Mouse (Mus musculus): Measurements from ENCODE around the gene Scimp.

DNA sequence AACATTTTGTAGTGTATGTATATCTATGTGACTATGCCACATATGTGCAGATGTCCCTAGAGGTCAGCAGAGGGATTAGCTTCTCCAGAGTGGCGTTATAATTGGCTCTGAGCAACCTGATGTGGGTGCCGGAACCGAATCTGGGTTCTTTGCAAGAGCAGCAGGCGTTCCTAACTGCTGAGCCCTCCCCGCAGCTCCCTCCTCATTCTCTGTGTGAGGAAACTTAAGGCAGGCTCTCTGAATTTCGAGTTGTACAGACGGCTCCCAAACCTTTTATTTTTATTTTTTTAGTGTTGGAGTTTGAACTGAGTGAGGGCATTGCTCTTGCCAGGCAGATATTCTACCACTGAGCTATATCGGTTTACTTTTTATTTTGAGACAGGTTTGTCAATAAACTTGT, 2.7 kb upstream of the Scimp start:
- no peak for TF ChIP-seq EP300 (IDR thresholded peaks at IDR 0.05; ENCODE audit: low read depth)
- TF ChIP-seq CTCF (IDR thresholded peaks at IDR 0.05; ENCODE audit: low read depth) = no peak

Measured in liver, embryonic 14.5 days (tissue).